Mouse (Mus musculus) retina, adult 2 months (tissue): ENCODE data around the gene Gm4847.

Experiments
- DNase-seq: peaks from one replicate; pipeline ENCODE4 v3.0.0-alpha.2; 2012; ENCODE audit warnings: low read depth, low spot score

The Gm4847 gene

GRCm38 (mm10) chr1:166647593-166647992, at the start of gene Gm4847:
Gene Gm4847, minus strand, starts transcription at chr1:166647693.
- no peak for DNase-seq

DNA sequence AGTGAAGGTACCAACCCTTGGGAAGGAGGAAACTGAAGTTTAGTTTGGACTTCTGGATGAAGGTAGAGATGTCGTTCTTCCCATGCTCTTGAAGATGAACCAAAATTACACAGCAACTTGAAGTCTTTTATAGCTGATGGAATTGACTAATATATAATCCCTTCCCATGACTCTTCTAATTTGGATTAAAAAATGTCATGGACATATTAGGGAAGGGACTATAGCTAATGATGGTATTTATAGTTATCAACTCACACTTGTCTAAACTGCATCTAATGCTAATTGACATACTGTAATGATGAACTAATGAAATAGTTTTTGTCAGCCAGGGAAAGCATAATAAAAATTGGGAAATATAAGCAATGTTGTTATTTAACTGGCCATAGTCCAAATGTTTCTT, 34.3 kb upstream of the Gm4847 start, which contains the start of gene Fmo9:
TSS of gene Fmo9 (minus strand) at position 101 of the 400 bp plus-strand sequence.
- DNase-seq = no peak

- DNase-seq = no peak
These were observed 21.8 kb upstream of the Gm4847 start for GRCm38 (mm10) chr1:166669264-166669663.

- no peak for DNase-seq
These were observed 13.3 kb upstream of the Gm4847 start for GRCm38 (mm10) chr1:166660800-166661199.
